Mouse (Mus musculus): ENCODE data around the gene Rab31.
A peak's percentile ranks its signal among the peaks of the same experiment; 100 is the strongest.

Rab31 gene

GRCm38 (mm10) chr17:65613463-65614412 lies 158.8 kb downstream of the Rab31 start, which contains the start of gene Vapa:
Gene Vapa (minus strand): TSS chr17:65613555.
- peak; percentile 98 for DNase-seq

DNA sequence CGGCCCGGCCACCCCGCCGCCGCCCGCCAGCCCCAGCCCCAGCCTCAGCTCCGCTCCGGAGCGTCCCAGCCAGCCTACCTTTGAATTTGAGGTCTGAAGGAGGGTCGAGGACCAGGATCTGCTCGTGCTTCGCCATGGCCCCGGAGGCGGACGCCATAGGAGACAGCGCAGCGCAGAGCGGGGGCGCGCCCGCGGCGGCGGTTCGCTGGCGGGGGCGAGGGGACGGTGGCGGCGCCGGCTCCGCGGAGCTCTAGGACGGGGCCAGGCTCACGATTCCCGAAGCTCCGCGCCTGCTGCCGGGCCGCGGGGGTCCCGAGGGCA lies 159.4 kb downstream of the Rab31 start:
- no peak for DNase-seq

DNA sequence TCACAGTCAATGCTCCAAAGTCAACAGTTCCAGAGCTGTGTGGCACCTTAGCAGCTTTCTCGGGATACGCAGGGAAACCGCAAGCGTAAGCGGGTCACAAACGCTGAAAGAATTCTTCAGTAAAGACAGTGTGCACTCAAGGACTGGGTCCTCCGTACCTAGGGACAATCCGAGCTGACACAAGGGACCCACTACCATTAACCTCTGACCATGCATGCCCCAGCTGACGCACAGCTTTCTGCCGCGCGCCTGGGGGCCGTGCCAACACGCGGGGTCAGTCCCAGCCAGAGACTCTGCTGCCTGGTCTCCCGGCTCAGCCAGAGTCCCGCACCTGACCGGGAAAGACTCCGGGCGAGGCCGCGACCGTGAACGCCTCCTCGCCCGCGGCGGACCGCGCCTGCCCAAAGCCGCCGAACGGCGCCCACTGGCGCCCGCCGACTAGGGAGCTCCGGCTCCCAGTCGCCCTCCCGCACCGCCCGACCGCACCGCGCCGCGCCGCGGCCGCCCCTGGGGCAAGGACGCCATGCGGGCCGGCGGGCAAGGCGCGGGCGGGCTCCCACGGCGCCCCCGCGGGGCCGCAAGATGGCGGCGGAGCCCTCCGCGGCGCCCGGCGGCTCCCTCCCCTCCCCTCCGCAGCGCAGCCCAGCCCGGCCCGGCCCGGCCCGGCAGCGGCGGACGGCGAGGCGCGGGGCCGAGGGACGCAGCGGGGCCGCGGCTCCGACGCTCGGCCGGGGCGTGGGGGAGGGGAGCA lies 160.0 kb downstream of the Rab31 start:
- DNase-seq, result peak; percentile 28

DNA sequence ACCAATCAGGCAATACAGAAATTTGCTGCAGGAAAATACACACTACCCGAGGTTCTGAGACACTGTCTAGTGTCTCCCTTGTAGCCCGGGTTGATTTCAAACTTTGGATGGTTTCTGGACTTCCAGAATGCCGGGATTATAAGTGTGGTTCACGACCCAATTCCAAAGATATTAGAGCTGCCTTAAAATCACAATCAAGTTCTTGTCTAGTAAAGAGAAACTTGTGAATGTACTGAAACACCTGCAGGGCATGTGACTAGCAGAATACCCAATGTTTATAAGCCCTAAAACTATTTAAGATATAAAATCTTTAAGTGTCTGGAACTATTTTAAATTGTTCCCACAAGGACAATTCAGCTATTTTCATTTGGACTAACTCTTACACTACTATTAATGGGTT lies 160.8 kb downstream of the Rab31 start:
- DNase-seq, result no peak

DNA sequence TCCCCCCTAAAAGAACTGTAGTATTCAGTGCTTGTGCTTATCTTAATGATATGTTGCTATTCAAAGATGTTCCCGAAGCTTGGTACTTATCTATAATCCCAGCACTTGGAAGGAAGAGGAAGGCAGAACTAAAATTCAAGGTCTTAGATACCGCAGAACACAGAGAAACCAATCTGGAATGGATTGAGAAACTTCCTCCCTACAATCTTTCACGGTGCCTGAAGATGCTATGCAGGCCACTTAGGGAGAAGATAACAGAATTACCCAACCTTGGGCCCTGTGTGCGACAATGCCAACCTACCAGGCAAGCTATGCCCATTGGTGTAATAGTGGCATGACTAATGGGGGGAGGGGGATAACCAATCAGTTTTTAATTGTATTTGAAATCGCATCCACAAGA lies 163.8 kb downstream of the Rab31 start:
- DNase-seq, result no peak

DNA sequence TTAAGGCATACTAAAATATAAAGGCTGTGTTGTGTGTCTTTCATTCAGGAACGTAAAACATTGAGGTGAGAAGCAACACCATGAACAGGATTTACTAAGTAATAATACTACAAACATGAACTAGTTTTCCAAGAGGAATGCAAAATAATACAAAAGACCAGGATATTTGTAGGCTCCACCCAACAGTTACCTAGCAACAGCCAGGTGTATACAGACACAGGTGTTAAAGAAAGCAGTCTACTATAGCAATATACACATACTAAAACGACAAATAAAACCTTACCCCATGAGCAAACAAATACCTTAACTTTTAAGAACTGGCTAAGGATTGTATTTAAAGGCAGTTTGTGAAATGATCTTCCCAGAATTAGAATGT lies 164.3 kb downstream of the Rab31 start:
- no peak for DNase-seq

DNA sequence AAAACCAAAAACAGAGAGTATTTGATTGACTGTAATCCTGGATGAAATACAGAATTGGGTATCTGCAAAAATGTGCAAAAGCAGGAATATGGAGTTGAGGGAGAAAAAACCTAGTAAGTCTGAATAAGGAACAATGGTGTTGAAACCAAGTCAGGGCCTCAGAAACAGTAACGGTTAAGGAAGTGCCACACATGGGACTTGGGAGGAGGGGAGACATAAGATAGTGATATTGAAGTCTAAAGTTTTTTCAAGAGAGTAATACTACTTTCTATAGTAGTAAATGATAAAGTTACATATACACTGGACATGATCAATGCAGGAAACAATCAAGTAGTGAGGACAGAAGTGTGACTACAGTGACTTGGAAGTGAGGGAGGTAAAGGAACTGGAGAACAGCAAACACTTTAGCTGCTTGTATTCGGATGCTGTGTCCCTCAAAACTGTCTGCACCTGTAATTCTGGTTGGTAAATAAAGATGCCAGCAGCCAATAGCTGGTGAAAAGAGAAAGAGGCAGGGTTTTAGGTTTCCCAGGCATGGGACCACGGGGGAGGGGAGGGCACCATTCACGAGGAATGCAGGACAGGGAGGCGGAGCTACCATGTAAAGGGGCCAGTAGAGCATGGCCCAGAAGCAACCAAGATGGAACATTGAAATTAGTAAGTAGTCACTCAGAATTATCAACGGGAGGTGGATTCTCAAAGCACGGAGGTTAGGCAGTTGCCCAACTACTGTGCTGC lies 164.8 kb downstream of the Rab31 start:
- DNase-seq, result no peak

DNA sequence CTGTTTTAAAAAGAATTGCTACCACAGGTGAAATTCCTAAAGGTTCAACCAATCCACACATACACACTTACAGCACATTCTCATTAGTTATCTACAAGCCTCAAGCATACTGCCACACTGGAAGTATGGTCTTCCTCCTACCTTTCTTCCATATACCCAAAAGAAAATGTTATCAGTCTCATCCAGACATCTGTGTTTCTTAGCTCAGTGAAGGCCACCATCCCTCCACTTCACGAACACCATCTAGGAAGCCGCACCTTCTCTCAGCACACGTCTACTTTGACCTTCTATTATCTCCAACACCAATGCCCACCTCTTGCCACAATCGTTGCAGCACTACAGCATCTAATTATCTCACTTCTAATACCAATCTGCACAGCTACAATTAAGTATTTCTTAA lies 166.5 kb downstream of the Rab31 start:
- DNase-seq, result no peak

DNA sequence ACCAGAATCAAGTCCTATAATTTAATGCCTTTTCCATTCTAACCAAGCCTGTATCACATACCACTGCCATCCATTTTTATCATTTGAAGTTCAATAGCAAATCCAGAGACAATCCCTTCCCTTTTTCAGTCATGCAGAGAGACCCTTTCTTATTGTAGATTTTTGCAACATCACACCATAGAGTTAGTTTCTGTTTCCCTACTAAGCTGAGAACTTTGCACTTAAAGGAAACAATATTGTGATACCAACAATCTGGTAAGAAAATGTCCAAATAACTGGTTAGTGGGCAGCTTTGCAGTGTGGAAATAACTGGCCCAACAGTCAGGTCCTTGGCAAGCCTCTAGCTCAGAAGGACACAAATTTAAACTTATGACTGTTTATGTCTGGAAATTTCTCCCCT lies 167.7 kb downstream of the Rab31 start:
- DNase-seq, result no peak

DNA sequence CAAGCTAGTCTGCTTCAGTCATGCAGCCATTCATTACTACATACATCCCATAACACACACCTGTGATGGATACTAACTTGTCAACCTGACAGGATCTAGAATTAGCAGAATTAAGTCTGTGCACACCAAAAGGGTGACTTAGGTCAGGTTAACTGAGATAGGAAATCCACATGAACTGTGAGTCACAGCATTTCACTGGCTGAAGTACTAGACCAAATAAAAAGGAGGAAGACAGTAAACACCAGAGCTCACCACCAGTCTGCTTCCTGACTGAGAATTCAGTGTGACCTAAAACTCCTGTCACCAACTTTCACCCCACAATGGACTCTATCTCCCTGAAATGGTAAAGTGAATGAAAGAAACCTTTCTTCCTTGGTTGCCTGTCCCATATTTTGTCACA lies 168.2 kb downstream of the Rab31 start:
- DNase-seq, result no peak

Data from right cerebral cortex, adult 18-20 months (tissue).